Mouse (Mus musculus) thymus, postnatal 10 days (tissue): ENCODE results near the gene Btbd2.

Experiments
- DNase-seq, 2 experiments: peaks; one replicate each; pipeline ENCODE4 v3.0.0; 2021; ENCODE audit warnings: low spot score in 2 of 2

Btbd2 gene

DNA sequence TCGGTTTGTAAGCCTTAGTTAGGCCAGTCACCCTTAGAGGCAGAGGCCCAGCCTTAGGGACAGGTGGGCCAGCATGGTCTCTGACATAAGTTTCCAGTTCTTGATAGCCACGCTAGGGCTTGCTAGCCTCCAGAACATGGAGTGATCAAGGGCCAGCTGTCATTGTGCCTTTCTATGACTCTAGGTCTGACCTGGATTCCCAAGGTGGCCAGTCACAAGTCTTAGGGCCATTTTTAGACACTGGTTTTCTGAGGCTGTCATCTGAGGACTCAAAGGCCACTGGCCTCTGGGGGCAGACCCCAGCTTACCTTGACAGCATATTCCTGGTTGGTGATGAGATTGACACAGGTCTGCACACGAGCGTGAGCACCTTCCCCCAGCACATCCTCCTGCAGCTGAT, 14.4 kb upstream of the Btbd2 start:
- DNase-seq, result no peak

- DNase-seq, result no peak
Measured at GRCm38 (mm10) chr10:80670531-80670930, 13.7 kb upstream of the Btbd2 start.

- no peak for DNase-seq
Measured at GRCm38 (mm10) chr10:80669737-80670485, 13.0 kb upstream of the Btbd2 start.

DNA sequence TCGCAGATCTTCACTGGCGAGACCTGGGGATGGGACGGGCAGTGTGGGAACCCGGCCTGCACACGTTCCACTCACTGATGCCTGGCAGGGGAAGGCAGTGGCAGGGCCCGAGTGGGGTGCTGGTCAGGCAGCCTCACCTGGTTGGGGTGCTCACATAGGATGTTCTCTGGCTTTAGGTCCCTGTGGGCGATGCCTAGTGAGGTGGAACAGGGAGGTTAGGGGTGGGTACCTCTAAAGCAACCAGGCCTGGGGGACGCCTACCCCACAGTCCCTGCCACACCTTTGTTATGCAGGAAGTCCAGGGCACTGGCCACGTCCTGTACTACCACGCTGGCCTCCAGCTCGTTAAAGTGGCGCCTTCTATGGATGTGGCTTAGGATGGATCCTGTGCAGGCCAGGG, 12.1 kb upstream of the Btbd2 start:
- no peak for DNase-seq

DNA sequence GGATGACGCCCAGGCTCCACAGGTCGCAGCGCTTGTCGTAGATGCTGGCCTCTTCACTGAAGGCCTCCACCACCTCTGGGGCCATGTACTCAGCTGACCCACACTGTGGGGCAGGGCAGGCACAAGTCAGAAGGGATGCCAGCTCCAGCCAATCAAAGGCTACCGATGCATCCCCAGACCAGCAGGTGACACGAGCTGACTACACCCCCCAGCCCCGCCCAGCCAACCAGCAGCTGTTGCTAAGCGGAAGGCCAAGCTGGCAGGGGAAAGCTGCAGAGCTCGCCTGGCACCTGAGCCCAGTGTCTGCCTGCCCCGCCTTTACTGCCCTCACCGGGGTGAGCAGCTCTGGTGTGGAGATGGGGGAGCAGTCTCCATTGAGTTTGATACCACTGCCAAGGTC, 11.7 kb upstream of the Btbd2 start:
- DNase-seq, result no peak

GRCm38 (mm10) chr10:80666837-80667412, 10.1 kb upstream of the Btbd2 start:
- DNase-seq, result no peak

- no peak for DNase-seq
Measured at GRCm38 (mm10) chr10:80665981-80666733, 9.3 kb upstream of the Btbd2 start.

DNA sequence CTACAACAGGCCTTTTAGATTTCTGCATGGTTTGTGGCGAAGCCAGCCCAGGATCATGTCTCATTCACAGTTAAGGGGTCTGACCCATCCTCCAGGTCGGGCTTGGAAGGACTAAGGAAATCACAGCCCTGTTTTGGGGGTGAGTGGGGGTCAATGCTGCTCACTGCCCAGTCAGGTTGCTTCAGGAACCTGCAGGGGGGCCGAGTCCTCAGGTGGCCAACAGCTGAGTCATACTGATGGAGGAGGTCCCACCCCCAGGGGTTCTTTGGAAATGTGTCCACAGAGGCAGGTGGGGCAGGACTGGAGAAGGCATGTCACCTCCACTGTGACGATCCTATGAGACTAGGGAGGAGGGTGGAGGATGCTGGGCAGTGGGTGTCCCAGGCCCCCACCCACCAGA, 8.6 kb upstream of the Btbd2 start:
- no peak for DNase-seq

DNA sequence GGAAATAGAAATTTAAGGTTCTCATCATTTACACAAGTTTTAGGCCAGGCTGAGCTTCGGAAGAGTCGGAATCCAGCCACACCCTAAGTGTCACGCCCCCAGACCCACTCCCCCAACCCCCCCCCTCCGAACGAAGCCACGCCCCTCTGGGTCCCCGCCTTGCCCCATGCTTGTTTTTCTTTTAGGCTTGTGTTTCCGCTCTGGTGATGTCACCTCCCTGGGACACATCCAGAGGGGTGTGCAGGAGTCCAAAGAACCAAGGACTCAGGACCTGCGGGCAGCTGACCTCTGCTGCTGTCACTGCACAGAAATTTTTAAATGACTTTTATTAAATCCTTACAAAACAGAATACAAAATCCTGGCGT, 8.1 kb upstream of the Btbd2 start:
- DNase-seq, result no peak

- no peak for DNase-seq
Measured at GRCm38 (mm10) chr10:80664197-80665015, 7.5 kb upstream of the Btbd2 start.

- no peak for DNase-seq
Measured at GRCm38 (mm10) chr10:80663485-80664196, 6.8 kb upstream of the Btbd2 start.

GRCm38 (mm10) chr10:80661149-80661548, 4.3 kb upstream of the Btbd2 start:
- peak; percentile 71 to 89 for DNase-seq

GRCm38 (mm10) chr10:80659213-80659612, 2.3 kb upstream of the Btbd2 start:
- peak; percentile 64 to 86 for DNase-seq

DNA sequence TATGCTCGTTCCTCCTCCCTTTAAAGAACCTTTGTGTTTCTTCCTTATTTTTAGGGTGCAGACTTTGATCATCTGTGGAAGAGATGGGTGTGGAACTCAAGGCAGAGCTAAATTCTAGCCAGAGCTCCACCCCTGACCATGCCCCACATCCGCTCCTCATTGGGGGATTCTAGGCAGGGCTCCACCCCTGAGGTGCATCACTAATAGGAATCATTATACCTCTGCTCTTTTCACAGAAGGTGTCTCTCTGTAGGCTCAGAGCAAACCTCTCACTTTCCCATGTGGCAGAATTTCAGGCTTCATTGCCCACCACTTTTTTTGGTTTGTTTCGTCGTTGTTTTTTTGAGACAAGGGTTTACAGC, 2.0 kb upstream of the Btbd2 start:
- DNase-seq, result peak in 1 of 2 experiments; percentile 41

DNA sequence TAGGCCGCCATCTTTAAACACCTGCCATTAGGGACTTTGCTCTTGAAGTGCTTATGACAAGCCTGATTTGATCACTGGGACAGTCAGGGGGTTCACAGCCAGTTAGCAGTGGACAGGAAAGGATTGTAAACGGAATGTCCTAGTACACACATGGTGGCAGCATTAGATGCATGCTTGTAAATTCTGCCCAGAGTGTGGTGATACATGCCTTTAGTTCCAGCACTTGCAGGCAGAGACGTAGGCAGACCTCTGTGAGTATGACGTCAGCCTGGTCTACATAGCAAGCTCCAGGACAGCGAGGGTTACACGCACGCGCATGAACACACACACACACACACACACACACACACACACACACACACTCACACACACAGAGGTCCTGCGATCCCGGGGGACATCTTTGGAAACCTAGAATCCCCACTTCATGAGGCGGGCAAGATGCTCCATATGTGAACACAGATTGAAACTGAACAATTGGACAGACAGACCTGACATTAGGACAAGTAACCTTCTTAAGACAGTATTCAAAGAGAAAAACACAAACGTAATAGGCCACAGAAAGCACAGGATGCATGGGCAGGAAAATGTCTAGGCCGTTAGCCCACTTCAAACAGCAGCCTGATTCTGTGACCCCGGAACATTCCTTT, 1.4 kb upstream of the Btbd2 start:
- no peak for DNase-seq

DNA sequence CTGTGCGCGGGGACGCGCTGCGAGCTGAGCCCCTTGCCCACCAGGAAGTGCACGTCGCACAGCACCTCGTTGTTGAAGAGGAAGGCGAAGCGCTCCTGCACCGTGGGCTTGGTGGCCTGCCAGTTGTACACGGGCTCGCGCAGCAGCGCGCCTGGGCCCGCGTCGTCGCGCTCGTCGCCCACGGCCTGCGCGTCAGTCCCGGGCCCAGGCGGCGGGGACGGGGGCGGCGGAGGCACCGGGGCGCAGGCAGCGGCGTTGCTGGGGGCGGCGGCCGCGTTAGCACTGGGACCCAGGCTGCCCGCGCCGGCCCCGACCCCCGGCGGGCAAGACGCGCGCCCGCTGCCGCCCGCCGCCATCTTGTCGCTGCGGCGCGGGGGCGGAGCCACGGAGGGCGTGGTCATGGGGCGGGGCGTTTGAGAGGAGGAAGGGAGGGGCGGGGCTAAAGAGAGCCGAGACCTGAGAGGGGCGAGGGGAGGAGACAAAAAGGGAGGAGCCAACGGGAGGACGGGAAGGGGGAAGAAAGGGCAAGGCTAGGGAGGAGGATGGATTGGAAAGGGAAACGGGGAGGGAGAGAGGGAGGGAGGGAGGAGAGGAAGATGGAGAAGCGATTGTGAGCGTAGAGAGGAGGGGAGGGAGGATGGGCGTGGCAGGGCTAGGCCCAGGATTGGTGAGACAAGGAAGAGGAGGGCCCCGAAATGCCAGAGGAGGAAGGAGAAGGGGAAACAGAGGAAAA, 575 bp downstream of the Btbd2 start:
- peak; percentile 91 to 99 for DNase-seq

GRCm38 (mm10) chr10:80655406-80656129, 1.3 kb downstream of the Btbd2 start:
- DNase-seq, result no peak

DNA sequence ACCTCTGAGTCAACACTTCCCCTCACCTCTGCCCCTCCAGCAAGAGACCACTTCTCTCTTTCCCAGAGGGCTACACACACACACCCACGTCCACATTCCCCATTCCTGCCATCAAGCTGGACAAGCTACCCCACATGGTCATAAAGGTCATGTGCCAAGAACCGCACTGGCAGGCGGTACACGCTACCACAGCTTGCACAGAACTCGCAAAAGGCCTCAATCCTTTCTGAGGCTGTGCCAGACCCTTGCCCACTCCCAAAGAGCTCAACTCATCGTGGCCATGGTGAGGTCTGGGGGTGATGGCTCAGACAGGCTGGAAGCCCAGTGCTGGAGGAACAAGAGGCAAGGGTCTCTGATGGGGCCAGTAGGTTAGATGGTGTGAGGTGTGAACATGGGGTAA, 2.0 kb downstream of the Btbd2 start:
- DNase-seq, result no peak

DNA sequence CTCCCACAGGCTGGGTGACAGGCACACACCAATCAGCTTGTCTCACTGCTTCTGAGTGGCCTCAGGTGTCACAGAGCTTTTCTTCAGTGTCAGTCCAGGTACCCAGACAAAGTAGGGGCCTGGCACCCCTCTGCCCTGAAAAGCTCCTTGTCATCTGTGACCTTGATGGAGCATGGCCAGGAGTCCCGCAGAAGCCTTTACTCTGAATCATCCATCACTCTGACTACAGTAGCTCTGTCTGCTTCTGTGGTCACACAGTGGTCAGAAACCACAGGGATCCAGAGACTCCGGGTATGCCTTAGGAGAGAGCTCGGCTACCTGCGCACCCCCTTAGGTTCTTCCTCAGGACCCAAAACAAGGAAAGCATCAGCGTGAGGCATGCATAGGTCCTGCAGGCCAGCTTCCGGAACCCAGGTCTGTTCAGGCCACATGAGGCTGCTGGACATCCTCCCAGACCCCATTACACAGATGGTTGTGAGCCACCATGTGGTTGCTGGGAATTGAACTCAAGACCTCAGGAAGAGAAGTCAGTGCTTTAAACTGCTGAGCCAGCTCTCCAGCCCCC, 3.6 kb downstream of the Btbd2 start:
- no peak for DNase-seq
